Mouse (Mus musculus) spleen, adult 2 months (tissue): ENCODE results near the gene Clint1.

ENCODE experiments used
- CTCF ChIP-seq: fragments of 200-500 bp; IDR thresholded peaks from 2 replicates; pipeline ENCODE4 v1.5.1; 2011; ENCODE audit warnings: mild to moderate bottlenecking, inconsistent platforms; ENCODE audit not compliant: insufficient read depth, insufficient read length, insufficient replicate concordance; ENCODE audit errors: extremely low read depth
- POLR2A ChIP-seq: fragments of 200-500 bp; IDR thresholded peaks from 2 replicates; pipeline ENCODE4 v1.6.1; 2011; ENCODE audit warnings: low read depth, low read length, inconsistent platforms

DNA sequence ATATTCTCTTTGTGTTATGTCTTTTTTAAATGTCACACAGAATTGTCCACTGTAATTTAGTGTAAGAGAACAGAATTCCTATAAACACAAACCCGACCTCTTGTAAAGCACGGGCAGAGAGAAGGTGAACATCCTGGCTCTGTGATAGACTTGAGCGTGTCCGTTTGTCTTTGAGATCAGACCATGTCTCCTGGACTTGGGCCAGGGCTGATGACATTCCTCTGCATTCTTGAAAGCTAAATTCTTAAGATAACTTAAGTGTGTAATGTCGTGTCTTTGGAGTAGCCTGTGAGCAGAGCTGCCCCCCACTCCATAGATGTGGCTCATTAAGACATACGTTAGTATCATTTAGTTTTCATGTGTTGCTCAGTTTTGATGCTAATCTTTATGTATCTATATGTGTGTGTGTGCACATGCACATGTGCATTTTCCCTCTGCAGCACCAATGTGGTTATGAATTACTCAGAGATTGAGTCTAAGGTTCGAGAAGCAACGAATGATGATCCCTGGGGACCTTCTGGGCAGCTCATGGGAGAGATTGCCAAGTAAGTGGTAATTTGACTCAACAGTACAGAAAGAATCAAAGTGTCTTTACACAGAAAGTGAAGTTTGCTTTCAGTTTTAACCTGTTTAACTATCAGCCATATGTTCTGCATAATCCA, 31.6 kb downstream of the Clint1 start:
- no peak for TF ChIP-seq POLR2A
- TF ChIP-seq CTCF: no peak
